Mouse (Mus musculus) megakaryocyte, embryonic 14.5 days (primary cell): ENCODE results near the gene Atp6v0a1.

Experiments
- FLI1 ChIP-seq: IDR thresholded peaks from 2 replicates; pipeline ENCODE4 v1.6.1; 2012; ENCODE audit warnings: low read length, inconsistent platforms, mixed read lengths
- GATA1 ChIP-seq: IDR thresholded peaks from 3 replicates; pipeline ENCODE4 v1.6.1; 2012; ENCODE audit warnings: mixed read lengths, low read length, inconsistent platforms, borderline replicate concordance

GRCm38 (mm10) chr11:101024001-101024400, 14.7 kb downstream of the Atp6v0a1 start:
- TF ChIP-seq GATA1 (no peak), FLI1 (no peak)
